Mouse (Mus musculus) midbrain, embryonic 14.5 days (tissue): ENCODE measurements around the gene Cul7. TPM values are rescaled to one million over a fixed set of nuclear protein-coding genes. Genes with fewer than 3 reads are reported as not detected.

Experiments
- ATAC-seq: fragments of 200-750 bp; cut with Nextera tagmentation; 2 replicates; pipeline ENCODE4 v1.8.0; 2017; ENCODE audit warnings: moderate number of reproducible peaks, moderate library complexity; ENCODE audit not compliant: low FRiP score, low TSS enrichment
- DNase-seq: peaks from one replicate; pipeline ENCODE4 v3.0.0-alpha.2; 2015
- H3K27ac ChIP-seq: fragments of 300-500 bp; sonication (generic); replicated peaks from 2 replicates; pipeline ENCODE4 v1.5.1; 2014; ENCODE audit warnings: mild to moderate bottlenecking, low read depth, low read length, moderate library complexity
- H3K27me3 ChIP-seq: fragments of 300-500 bp; sonication (generic); 2 replicates; pipeline ENCODE4 v1.6.1; 2014; ENCODE audit warnings: low read length, control low read depth, mixed read lengths; ENCODE audit not compliant: control insufficient read depth, insufficient read depth
- H3K36me3 ChIP-seq: fragments of 300-500 bp; sonication (generic); 2 replicates; pipeline ENCODE4 v1.6.1; 2014; ENCODE audit warnings: low read length, control low read depth; ENCODE audit not compliant: control insufficient read depth, insufficient read depth
- H3K4me1 ChIP-seq: fragments of 300-500 bp; sonication (generic); 2 replicates; pipeline ENCODE4 v1.6.1; 2014; ENCODE audit warnings: mild to moderate bottlenecking, antibody characterized with exemption, low read length, control low read depth; ENCODE audit not compliant: control insufficient read depth, insufficient read depth
- H3K4me2 ChIP-seq: fragments of 300-500 bp; sonication (generic); 2 replicates; pipeline ENCODE4 v1.6.1; 2014; ENCODE audit warnings: mild to moderate bottlenecking, low read length, moderate library complexity
- H3K4me3 ChIP-seq: fragments of 300-500 bp; sonication (generic); replicated peaks from 2 replicates; pipeline ENCODE4 v1.5.1; 2014; ENCODE audit warnings: low read depth, low read length
- H3K9ac ChIP-seq: fragments of 300-500 bp; sonication (generic); replicated peaks from 2 replicates; pipeline ENCODE4 v1.6.1; 2014; ENCODE audit warnings: mild to moderate bottlenecking, low read length, moderate library complexity
- H3K9me3 ChIP-seq: fragments of 300-500 bp; sonication (generic); 2 replicates; pipeline ENCODE4 v1.6.1; 2016; ENCODE audit warnings: low read length, control low read depth, mixed read lengths; ENCODE audit not compliant: control insufficient read depth
- WGBS: fragments of 180-500 bp; shearing (Covaris S2); extraction: QIAGEN DNeasy Blood & Tissue Kit; methylation state at CpG from one replicate; pipeline ENCODE4 v1.1.7; 2014; 5-methylcytosine and 5-hydroxymethylcytosine counted together
- polyA plus RNA-seq: library from polyadenylated mRNA; unstranded; fragments of >200 nt; fragmentation: Nextera tagmentation; extraction: Ambion mirVana; gene quantifications from 2 replicates; pipeline ENCODE4 v1.2.1, GENCODE M21; 2014

Gene Cul7
- polyA plus RNA-seq, 1 experiment from 2014 or later, result 32.3 TPM

DNA sequence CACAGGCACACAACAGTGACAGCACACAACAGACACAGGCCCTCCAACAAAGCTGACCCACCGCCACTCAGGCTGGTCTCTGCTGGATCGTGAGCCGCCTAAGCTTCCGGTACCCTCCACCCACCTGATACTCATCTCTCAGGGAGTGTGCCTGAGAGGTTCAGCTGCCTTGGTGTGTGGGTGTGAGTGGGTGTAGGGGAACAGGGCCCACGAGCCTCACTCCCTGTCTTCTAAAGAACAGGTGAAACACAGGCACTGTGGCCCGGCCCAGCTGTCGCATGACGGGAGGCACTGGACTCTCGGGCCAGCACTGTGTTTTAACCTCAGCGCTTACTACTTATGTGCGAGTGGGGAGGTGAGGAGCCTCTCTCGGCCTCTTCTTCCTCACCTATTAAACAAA, 52.0 kb downstream of the Cul7 start:
- H3K27ac ChIP-seq, result no peak overlapping the region
- no peak overlapping the region; the same call in 1 of the 2 replicates for H3K9ac ChIP-seq
- DNase-seq, result no peak
- H3K27me3 ChIP-seq, result no peaks in the 10 kb centered on the region
- WGBS, result 89% methylated on average over 12 of the region's 12 CpGs
- no peak for ATAC-seq
- no peaks in the 10 kb centered on the region for H3K9me3 ChIP-seq
- no peak overlapping the region for H3K4me3 ChIP-seq
- H3K4me2 ChIP-seq, result no peak overlapping the region
- H3K4me1 ChIP-seq, result peaks cover 18% of the 10 kb centered on the region
- peaks cover 22% of the 10 kb centered on the region for H3K36me3 ChIP-seq

GRCm38 (mm10) chr17:46702506-46702905, 52.4 kb downstream of the Cul7 start:
- H3K4me3 ChIP-seq, result peak overlapping the region; percentile 96; the same call in 1 of the 2 replicates
- H3K4me2 ChIP-seq, result peak overlapping the region; percentile 71
- ATAC-seq (no peak), DNase-seq (no peak)
- H3K9ac ChIP-seq, result peak overlapping the region; percentile 52; the same call in 1 of the 2 replicates
- no peaks in the 10 kb centered on the region for H3K9me3 ChIP-seq
- H3K27me3 ChIP-seq, result no peaks in the 10 kb centered on the region
- H3K27ac ChIP-seq, result no peak overlapping the region
- WGBS, result 91% methylated on average over 5 of the region's 5 CpGs
- H3K4me1 ChIP-seq, result peaks cover 18% of the 10 kb centered on the region
- peaks cover 22% of the 10 kb centered on the region for H3K36me3 ChIP-seq

- Histone ChIP-seq H3K9me3 (no peaks in the 10 kb centered on the region), H3K9ac (peak overlapping the region; percentile 84), H3K36me3 (peaks cover 10% of the 10 kb centered on the region), H3K27me3 (no peaks in the 10 kb centered on the region), H3K4me2 (peak overlapping the region; percentile 71), H3K4me3 (peak overlapping the region; percentile 96), H3K4me1 (peaks cover 18% of the 10 kb centered on the region), H3K27ac (peak overlapping the region; percentile 91)
- peak; percentile 38 for DNase-seq
- no peak; the same call in 1 of the 2 replicates for ATAC-seq
- WGBS, result 4% methylated on average over 40 of the region's 41 CpGs
Measured at GRCm38 (mm10) chr17:46703971-46704886, 54.1 kb downstream of the Cul7 start.

- Histone ChIP-seq H3K4me3 (peak within 1 kb of the TSS; percentile 96), H3K27ac (peak within 1 kb of the TSS; percentile 91), H3K27me3 (no peaks in the 10 kb centered on the region), H3K9me3 (no peaks in the 10 kb centered on the region), H3K9ac (peak within 1 kb of the TSS; percentile 84), H3K36me3 (0 out of 2 replicates have a peak, but pooled peaks cover 2% of the 10 kb centered on the region), H3K4me2 (peak within 1 kb of the TSS; percentile 71), H3K4me1 (peaks cover 18% of the 10 kb centered on the region)
- 2% methylated on average over 48 of the region's 48 CpGs for WGBS
- ATAC-seq (peak; percentile 97), DNase-seq (peak; percentile 98)
Measured at GRCm38 (mm10) chr17:46704887-46705835, 55.0 kb downstream of the Cul7 start, which contains the start of gene Ppp2r5d. TSS of gene Ppp2r5d (minus strand) at chr17:46705111.

DNA sequence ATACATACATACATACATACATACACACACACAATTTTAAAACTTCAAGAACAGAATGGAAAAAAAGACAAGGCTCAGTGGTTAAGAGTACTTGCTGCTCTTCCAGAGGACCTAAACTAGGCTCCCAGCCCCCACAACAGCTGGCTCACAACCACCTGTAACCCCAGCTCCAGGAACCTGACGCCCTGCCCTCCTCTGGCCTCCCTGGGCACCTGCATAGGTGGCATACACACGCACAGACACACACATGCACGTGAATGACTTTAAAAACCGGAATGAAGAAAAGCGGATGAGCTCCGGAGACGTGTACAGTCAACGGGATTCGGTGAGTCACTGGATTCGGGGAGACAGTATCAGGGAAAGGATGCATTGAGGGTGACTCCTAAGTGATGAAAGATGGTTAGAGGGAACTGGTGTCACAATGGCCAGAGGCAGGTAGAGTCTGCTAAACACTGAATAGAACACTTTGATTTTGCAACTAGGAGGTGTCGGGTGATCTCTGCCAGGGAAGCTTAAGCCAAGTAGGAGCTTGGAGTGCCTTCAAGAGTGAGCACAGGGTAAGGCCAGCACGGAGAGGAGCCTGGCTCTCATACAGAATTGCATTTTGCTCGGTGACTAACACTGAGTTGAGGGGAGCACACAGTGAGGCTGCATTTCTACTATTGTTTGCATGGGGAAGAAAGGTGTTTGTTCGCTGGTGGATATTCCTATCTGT, 56.4 kb downstream of the Cul7 start:
- 94% methylated on average over 14 of the region's 14 CpGs for WGBS
- no peak overlapping the region for H3K4me2 ChIP-seq

GRCm38 (mm10) chr17:46710959-46711597, 60.9 kb downstream of the Cul7 start, which contains the start of gene Pex6:
TSS of gene Pex6 (plus strand) at chr17:46711463.
- 8% methylated on average over 36 of the region's 36 CpGs for WGBS
- H3K27ac ChIP-seq, result peak within 1 kb of the TSS; percentile 77
- peak within 1 kb of the TSS; percentile 80 for H3K9ac ChIP-seq
- DNase-seq (peak; percentile 97), ATAC-seq (peak; percentile 92)
- H3K4me3 ChIP-seq, result peak within 1 kb of the TSS; percentile 93
- H3K27me3 ChIP-seq, result no peaks in the 10 kb centered on the region
- no peaks in the 10 kb centered on the region for H3K9me3 ChIP-seq
- H3K4me1 ChIP-seq, result peaks cover 16% of the 10 kb centered on the region
- peaks cover 22% of the 10 kb centered on the region for H3K36me3 ChIP-seq
- peak within 1 kb of the TSS; percentile 99 for H3K4me2 ChIP-seq

More for the DNA sequence above, 56.4 kb downstream of the Cul7 start:
- no peak overlapping the region for H3K9ac ChIP-seq
- H3K36me3 ChIP-seq, result no peaks in the 10 kb centered on the region
- no peaks in the 10 kb centered on the region for H3K27me3 ChIP-seq
- peaks cover 18% of the 10 kb centered on the region for H3K4me1 ChIP-seq
- H3K4me3 ChIP-seq, result no peak overlapping the region
- no peak for DNase-seq
- no peaks in the 10 kb centered on the region for H3K9me3 ChIP-seq
- ATAC-seq, result no peak
- no peak overlapping the region for H3K27ac ChIP-seq

DNA sequence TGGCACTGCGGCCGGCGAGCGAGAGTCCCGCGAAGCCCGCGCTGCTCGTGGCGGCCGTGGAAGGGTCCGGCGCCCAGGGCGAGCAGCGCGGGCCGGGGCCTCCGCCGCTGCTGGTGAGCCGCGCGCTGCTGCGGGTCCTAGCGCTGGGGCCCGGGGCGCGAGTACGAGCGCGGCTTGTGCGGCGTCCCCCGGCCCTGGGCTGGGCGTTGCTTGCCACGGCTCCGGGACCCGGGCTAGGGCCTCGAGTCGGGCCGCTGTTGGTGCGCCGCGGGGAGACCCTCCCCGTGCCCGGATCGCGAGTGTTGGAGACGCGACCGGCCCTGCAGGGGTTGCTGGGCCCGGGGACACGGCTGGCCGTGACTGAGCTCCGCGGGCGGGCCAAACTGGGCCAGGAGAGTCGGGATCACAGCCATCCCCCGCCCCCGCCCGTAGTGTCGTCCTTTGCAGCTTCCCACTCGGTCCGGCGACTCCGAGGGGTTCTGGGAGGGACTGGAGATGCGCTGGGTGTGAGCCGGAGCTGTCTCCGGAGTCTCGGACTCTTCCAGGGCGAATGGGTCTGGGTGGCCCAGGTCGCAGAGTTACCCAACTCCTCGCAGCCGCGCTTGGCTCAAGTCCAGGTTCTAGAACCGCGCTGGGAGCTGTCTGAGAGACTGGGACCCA, 61.6 kb downstream of the Cul7 start:
- Histone ChIP-seq H3K36me3 (peaks cover 28% of the 10 kb centered on the region), H3K27me3 (no peaks in the 10 kb centered on the region), H3K9me3 (no peaks in the 10 kb centered on the region), H3K27ac (peak overlapping the region; percentile 77), H3K4me3 (peak overlapping the region; percentile 93), H3K4me2 (peak overlapping the region; percentile 99), H3K9ac (peak overlapping the region; percentile 80), H3K4me1 (peaks cover 16% of the 10 kb centered on the region)
- no peak for DNase-seq
- ATAC-seq, result peak; percentile 4; the same call in 1 of the 2 replicates
- under 1% methylated on average over 75 of the region's 76 CpGs for WGBS
